Mouse (Mus musculus): ENCODE results near the gene 6430571L13Rik. TPM values are rescaled to one million over a fixed set of nuclear protein-coding genes. Genes with fewer than 3 reads are reported as not detected.

6430571L13Rik gene
- polyA plus RNA-seq, 1 experiment from 2014 or later, result 0.79 TPM

DNA sequence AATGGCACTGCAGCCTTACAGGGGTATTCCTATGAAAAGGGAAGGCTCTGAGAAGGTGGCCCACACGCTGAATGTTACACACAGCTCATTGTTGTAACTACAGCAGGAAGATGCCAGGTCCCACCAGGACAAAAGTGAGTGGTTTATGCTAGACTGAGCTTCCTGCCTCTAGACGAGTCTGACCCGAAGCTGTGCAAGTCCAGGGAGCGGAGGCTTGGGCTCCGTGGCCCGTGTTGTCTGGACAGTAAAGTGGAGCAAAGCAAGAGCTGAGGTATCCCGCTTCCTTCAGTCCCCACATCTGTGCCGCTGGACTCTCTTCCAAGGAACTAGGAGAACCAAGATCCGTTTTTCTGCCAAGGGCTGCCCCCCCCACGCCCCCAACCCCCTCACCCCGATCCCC is 58.6 kb downstream of the 6430571L13Rik start:
- H3K9ac ChIP-seq, result no peak overlapping the region
- peaks cover 8% of the 10 kb centered on the region for H3K4me1 ChIP-seq
- H3K4me2 ChIP-seq, result peak overlapping the region; percentile 99
- 21% methylated on average over 11 of the region's 11 CpGs for WGBS
- no peak overlapping the region for H3K27ac ChIP-seq
- no peak for ATAC-seq (ENCODE audit: borderline replicate concordance, extremely low read depth, low FRiP score, low TSS enrichment)
- no peaks in the 10 kb centered on the region for H3K9me3 ChIP-seq
- peaks cover 71% of the 10 kb centered on the region for H3K27me3 ChIP-seq
- no peaks in the 10 kb centered on the region for H3K36me3 ChIP-seq
- no peak overlapping the region for H3K4me3 ChIP-seq

GRCm38 (mm10) chr9:107399491-107399971 is 59.1 kb downstream of the 6430571L13Rik start, which contains the start of gene Cacna2d2:
Cacna2d2 (plus strand) TSS chr9:107399612.
- peak within 1 kb of the TSS; percentile 57 for H3K4me3 ChIP-seq
- H3K27me3 ChIP-seq, result peaks cover 71% of the 10 kb centered on the region
- no peak within 1 kb of the TSS for H3K27ac ChIP-seq
- H3K36me3 ChIP-seq, result no peaks in the 10 kb centered on the region
- H3K9me3 ChIP-seq, result no peaks in the 10 kb centered on the region
- peak within 1 kb of the TSS; percentile 99 for H3K4me2 ChIP-seq
- H3K9ac ChIP-seq, result peak within 1 kb of the TSS; percentile 33
- H3K4me1 ChIP-seq, result peaks cover 8% of the 10 kb centered on the region
- ATAC-seq (ENCODE audit: borderline replicate concordance, extremely low read depth, low FRiP score, low TSS enrichment), result peak; percentile 47; the same call in 1 of the 2 replicates
- WGBS, result 2% methylated on average over 26 of the region's 54 CpGs

DNA sequence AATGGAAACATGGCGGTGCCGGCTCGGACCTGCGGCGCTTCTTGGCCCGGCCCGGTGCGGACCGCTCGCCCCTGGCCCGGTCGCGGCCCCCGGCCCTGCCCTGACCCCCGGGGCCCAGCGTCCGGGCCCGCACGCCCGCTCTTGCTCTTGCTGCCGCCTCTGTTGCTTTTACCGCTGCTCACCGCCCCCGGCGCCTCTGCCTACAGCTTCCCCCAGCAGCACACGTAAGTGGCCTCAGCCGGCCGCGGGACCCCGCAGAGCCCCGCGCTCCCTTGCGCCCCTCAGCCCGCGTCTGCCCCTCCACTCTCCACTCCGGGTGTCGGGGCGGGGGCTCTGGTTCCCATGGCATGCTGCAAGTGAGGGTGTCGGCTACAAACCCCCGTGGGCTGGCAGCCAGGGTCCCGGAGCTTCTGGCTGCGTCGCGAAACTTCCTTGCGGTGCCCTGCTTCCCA is 59.7 kb downstream of the 6430571L13Rik start:
- Histone ChIP-seq H3K9me3 (no peaks in the 10 kb centered on the region), H3K9ac (peak overlapping the region; percentile 33), H3K4me3 (peak overlapping the region; percentile 57), H3K36me3 (no peaks in the 10 kb centered on the region), H3K27me3 (peaks cover 71% of the 10 kb centered on the region), H3K4me2 (peak overlapping the region; percentile 99), H3K27ac (no peak overlapping the region), H3K4me1 (peaks cover 8% of the 10 kb centered on the region)
- WGBS, result under 1% methylated on average over 38 of the region's 45 CpGs
- no peak for ATAC-seq (ENCODE audit: borderline replicate concordance, extremely low read depth, low FRiP score, low TSS enrichment)

DNA sequence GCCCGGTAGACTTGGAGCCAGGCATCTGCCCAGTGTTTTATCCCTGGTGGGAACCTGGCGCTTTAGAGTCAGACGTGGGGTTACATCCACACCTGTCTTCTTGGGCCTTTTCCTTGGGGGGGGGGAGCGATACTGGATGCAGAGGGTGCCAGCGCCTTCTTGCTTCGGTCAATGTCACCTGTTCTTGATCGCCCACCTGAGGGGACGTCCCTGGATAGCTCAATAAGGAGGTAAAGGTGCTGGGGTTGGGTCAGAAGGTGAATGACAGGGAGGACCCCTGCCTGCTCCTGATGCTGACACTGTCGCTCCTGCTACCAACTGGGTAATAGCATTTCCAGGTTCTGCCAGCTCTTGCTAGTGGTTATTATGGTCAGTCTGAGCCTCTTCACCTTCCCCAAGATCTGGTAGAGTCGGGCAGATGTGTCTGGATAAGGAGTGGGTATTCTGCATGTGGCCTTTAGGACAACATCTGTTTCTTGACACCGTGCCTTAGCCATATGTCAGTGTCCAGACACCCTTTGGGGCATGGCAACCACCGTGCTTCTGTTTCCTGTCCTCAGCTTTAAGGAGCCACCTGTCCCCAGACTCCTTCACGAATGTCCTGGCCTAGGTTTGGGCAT is 60.4 kb downstream of the 6430571L13Rik start:
- H3K27ac ChIP-seq, result no peak overlapping the region
- peak overlapping the region; percentile 99 for H3K4me2 ChIP-seq
- ATAC-seq (ENCODE audit: borderline replicate concordance, extremely low read depth, low FRiP score, low TSS enrichment), result no peak
- no peaks in the 10 kb centered on the region for H3K36me3 ChIP-seq
- H3K9ac ChIP-seq, result peak overlapping the region; percentile 33; the same call in 1 of the 2 replicates
- 12% methylated on average over 13 of the region's 13 CpGs for WGBS
- no peaks in the 10 kb centered on the region for H3K9me3 ChIP-seq
- peaks cover 8% of the 10 kb centered on the region for H3K4me1 ChIP-seq
- H3K4me3 ChIP-seq, result peak overlapping the region; percentile 57
- H3K27me3 ChIP-seq, result peaks cover 71% of the 10 kb centered on the region

Other genes starting within 250 kb of the 6430571L13Rik start
- gene Dock3, start 108.7 kb upstream of the 6430571L13Rik start, polyA plus RNA-seq (2015; fragmentation: Nextera tagmentation; extraction: Ambion mirVana), result 0.27 and 0.29 TPM in 2 replicates
- gene Mapkapk3, start 50.7 kb upstream of the 6430571L13Rik start, polyA plus RNA-seq (2015; fragmentation: Nextera tagmentation; extraction: Ambion mirVana), result 13.3 and 17.8 TPM in 2 replicates
- gene Cish, start 44.6 kb upstream of the 6430571L13Rik start, polyA plus RNA-seq (2015; fragmentation: Nextera tagmentation; extraction: Ambion mirVana), result 15.4 and 16.4 TPM in 2 replicates
- gene Hemk1, start 2.3 kb upstream of the 6430571L13Rik start, polyA plus RNA-seq (2015; fragmentation: Nextera tagmentation; extraction: Ambion mirVana), result 9.7 and 11.4 TPM in 2 replicates
- 0.30 and 0.42 TPM in 2 replicates for gene Cacna2d2, start 59.0 kb downstream of the 6430571L13Rik start, polyA plus RNA-seq (2015; fragmentation: Nextera tagmentation; extraction: Ambion mirVana)
- 39.7 and 42.7 TPM in 2 replicates for gene Tmem115, start 193.3 kb downstream of the 6430571L13Rik start, polyA plus RNA-seq (2015; fragmentation: Nextera tagmentation; extraction: Ambion mirVana)
- 26.0 and 28.4 TPM in 2 replicates for gene Cyb561d2, start 201.6 kb downstream of the 6430571L13Rik start, polyA plus RNA-seq (2015; fragmentation: Nextera tagmentation; extraction: Ambion mirVana)
- gene Nprl2, start 201.6 kb downstream of the 6430571L13Rik start, polyA plus RNA-seq (2015; fragmentation: Nextera tagmentation; extraction: Ambion mirVana), result 39.2 and 42.2 TPM in 2 replicates
- gene Zmynd10, start 206.7 kb downstream of the 6430571L13Rik start, polyA plus RNA-seq (2015; fragmentation: Nextera tagmentation; extraction: Ambion mirVana), result 6.8 TPM in 2 replicates
- gene Rassf1, start 211.0 kb downstream of the 6430571L13Rik start, polyA plus RNA-seq (2015; fragmentation: Nextera tagmentation; extraction: Ambion mirVana), result 57.7 and 64.1 TPM in 2 replicates
- 37.7 and 39.7 TPM in 2 replicates for gene Tusc2, start 222.7 kb downstream of the 6430571L13Rik start, polyA plus RNA-seq (2015; fragmentation: Nextera tagmentation; extraction: Ambion mirVana)
- gene Hyal2, start 227.3 kb downstream of the 6430571L13Rik start, polyA plus RNA-seq (2015; fragmentation: Nextera tagmentation; extraction: Ambion mirVana), result 105 and 109 TPM in 2 replicates
- 8.4 and 9.6 TPM in 2 replicates for gene Hyal1, start 236.3 kb downstream of the 6430571L13Rik start, polyA plus RNA-seq (2015; fragmentation: Nextera tagmentation; extraction: Ambion mirVana)
- 18.2 and 18.6 TPM in 2 replicates for gene Naa80, start 238.3 kb downstream of the 6430571L13Rik start, polyA plus RNA-seq (2015; fragmentation: Nextera tagmentation; extraction: Ambion mirVana)
- 0.99 and 1.4 TPM in 2 replicates for gene Hyal3, start 240.2 kb downstream of the 6430571L13Rik start, polyA plus RNA-seq (2015; fragmentation: Nextera tagmentation; extraction: Ambion mirVana)
- 40.0 and 44.2 TPM in 2 replicates for gene Ifrd2, start 247.0 kb downstream of the 6430571L13Rik start, polyA plus RNA-seq (2015; fragmentation: Nextera tagmentation; extraction: Ambion mirVana)